Mouse (Mus musculus) stomach, postnatal 0 days (tissue): ENCODE results near the gene Ssc4d.

Experiments used
- CTCF ChIP-seq: IDR thresholded peaks from 2 replicates; pipeline ENCODE4 v1.5.1; 2016; ENCODE audit warnings: antibody characterized with exemption, low read depth, mild to moderate bottlenecking, moderate library complexity
- EP300 ChIP-seq: optimal IDR thresholded peaks from 2 replicates; pipeline ENCODE3; 2016; ENCODE audit warnings: antibody characterized with exemption

DNA sequence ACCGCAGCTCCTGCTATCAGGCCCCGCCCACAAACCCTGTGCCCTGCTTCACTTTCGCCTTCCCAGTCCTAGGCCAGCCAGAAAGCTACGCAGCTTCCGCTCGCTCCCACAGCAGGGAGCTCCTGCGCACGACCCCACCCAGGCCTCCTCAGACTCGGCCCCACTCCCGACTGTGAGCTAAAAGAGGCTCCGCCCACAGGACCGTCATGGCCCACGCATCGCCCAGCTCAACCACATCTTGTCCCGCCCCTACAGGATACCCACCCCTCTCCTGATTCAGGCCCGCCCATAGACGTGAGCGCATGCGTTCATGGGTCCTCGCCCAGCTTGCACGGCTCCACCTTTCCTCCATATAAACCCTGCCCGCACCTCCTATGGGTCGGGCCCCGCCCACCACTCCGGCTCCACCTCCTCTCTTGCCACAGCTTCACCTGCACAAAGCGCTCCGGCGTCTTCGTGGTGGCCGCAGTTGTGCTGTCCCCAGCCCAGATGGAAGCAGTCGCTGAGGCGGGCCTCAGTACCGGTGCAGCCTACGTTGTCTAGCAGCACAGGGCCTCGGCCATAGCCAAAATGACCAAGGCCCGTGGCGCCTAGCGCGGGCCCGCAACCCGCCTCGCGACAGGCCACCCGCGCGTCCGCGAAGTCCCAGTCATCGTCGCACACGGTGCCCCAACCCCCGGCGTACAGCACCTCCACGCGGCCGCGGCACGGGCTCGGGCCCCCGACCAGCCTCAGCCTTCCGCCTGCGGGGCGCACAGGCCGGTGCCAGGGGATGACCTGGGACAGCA is 11.6 kb downstream of the Ssc4d start:
- TF ChIP-seq CTCF (peak; percentile 43), EP300 (no peak)
